Mouse (Mus musculus) heart, embryonic 15.5 days (tissue): ENCODE measurements around the gene Spata13. TPM values are rescaled to one million over a fixed set of nuclear protein-coding genes. Genes with fewer than 3 reads are reported as not detected.

ENCODE experiments used
- ATAC-seq: fragments of 200-750 bp; cut with Nextera tagmentation; replicated peaks from 2 replicates; pipeline ENCODE4 v1.8.0; 2017; ENCODE audit warnings: low read depth, moderate TSS enrichment; ENCODE audit not compliant: insufficient number of reproducible peaks, insufficient read depth, low FRiP score
- H3K27ac ChIP-seq: fragments of 300-500 bp; sonication (generic); 2 replicates; pipeline ENCODE4 v1.5.1; 2015; ENCODE audit warnings: mild to moderate bottlenecking, inconsistent platforms
- H3K27me3 ChIP-seq: fragments of 300-500 bp; sonication (generic); 2 replicates; pipeline ENCODE4 v1.6.1; 2015; ENCODE audit warnings: inconsistent platforms
- H3K36me3 ChIP-seq: fragments of 300-500 bp; sonication (generic); 2 replicates; pipeline ENCODE4 v1.6.1; 2015; ENCODE audit warnings: mild to moderate bottlenecking, inconsistent platforms
- H3K4me1 ChIP-seq: fragments of 300-500 bp; sonication (generic); replicated peaks from 2 replicates; pipeline ENCODE4 v1.6.1; 2015; ENCODE audit warnings: inconsistent platforms
- H3K4me2 ChIP-seq: fragments of 300-500 bp; sonication (generic); 2 replicates; pipeline ENCODE4 v1.6.1; 2015; ENCODE audit warnings: inconsistent platforms, mild to moderate bottlenecking, moderate library complexity
- H3K4me3 ChIP-seq: fragments of 300-500 bp; sonication (generic); 2 replicates; pipeline ENCODE4 v1.5.1; 2015; ENCODE audit warnings: mild to moderate bottlenecking, inconsistent platforms
- H3K9ac ChIP-seq: fragments of 300-500 bp; sonication (generic); 2 replicates; pipeline ENCODE4 v1.6.1; 2015; ENCODE audit warnings: mild to moderate bottlenecking, inconsistent platforms
- H3K9me3 ChIP-seq: fragments of 300-500 bp; sonication (generic); replicated peaks from 2 replicates; pipeline ENCODE4 v1.6.1; 2016; ENCODE audit warnings: inconsistent platforms
- WGBS: fragments of 180-500 bp; shearing (Covaris S2); methylation state at CpG from one replicate; pipeline ENCODE4 v1.1.7; 2015; ENCODE audit warnings: mixed read lengths; 5-methylcytosine and 5-hydroxymethylcytosine counted together
- polyA plus RNA-seq: library from polyadenylated mRNA; unstranded; fragments of >200 nt; fragmentation: Nextera tagmentation; extraction: Ambion mirVana; gene quantifications from 2 replicates; pipeline ENCODE4 v1.2.1, GENCODE M21; 2015

Spata13 gene
- polyA plus RNA-seq, 1 experiment from 2014 or later: 14.9 TPM

DNA sequence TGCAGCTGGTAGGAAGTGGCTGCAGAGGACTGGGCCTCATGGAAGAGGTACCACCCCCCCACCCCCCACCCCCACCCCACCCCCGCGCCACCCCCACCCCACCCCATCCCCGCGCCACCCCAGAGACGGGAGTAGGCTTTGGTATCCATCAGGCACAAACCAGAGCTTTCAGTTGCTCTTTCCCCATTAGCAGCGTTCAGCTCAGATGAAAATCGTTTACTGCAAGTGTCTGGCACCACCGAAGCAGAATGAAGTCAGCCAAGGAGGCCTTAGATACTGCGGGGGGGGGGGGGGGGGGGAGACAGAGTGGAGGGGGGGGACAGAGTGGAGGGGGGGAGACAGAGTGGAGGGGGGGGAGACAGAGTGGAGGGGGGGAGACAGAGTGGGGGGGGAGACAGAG is 105.4 kb downstream of the Spata13 start:
- Histone ChIP-seq H3K4me1 (peaks cover 93% of the 10 kb centered on the region), H3K9ac (no peak overlapping the region), H3K27ac (peak overlapping the region; percentile 93), H3K4me3 (no peak overlapping the region), H3K4me2 (no peak overlapping the region), H3K9me3 (no peaks in the 10 kb centered on the region), H3K36me3 (no peaks in the 10 kb centered on the region), H3K27me3 (no peaks in the 10 kb centered on the region)
- ATAC-seq: no peak
- WGBS: 17% methylated on average over 8 of the region's 9 CpGs

DNA sequence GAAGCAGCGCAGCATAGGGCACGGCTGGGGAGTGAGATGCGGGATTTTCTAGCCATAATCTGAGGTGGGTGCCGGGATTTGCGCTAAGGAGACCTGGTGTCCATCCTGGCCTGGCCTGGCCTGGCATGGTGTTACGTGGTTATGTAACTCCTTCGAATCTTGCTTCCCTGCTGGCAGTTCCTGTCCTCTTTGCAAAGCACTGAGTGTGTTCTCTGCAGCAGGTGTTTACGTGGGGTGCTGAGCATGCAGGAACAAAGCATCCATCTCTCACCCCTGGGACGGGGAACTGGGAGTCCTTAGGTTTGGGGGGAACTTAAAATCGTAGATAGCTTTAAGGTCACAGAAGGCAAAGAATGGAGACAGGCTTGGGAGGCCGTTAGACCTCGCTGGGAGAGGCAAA is 105.8 kb downstream of the Spata13 start:
- peak overlapping the region; percentile 93 for H3K27ac ChIP-seq
- no peak for ATAC-seq
- no peak overlapping the region for H3K4me2 ChIP-seq
- peak overlapping the region; percentile 30; the same call in 1 of the 2 replicates for H3K9ac ChIP-seq
- H3K9me3 ChIP-seq: no peaks in the 10 kb centered on the region
- WGBS: 54% methylated on average over 12 of the region's 12 CpGs
- no peaks in the 10 kb centered on the region for H3K36me3 ChIP-seq
- H3K4me1 ChIP-seq: peaks cover 94% of the 10 kb centered on the region
- no peaks in the 10 kb centered on the region for H3K27me3 ChIP-seq
- H3K4me3 ChIP-seq: no peak overlapping the region

DNA sequence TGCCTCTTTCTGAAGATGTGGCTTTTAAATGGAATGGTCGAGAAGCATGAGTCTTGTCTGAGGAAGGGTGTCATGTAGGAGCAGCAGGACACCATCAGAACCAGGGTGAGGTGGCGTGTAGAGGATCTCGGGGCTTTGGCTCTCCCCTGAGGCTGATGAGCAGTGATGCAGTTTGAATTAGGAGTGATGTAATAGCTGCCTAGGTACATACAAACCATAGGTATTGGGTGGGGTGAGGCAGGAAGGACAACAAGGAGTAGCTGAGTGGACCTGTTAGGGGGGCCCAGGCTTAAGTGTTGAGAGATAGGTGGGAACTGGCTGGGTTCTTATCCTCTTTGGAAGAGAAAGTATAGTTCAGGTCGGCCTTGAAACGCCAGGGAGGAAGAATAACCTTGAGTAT is 106.7 kb downstream of the Spata13 start:
- Histone ChIP-seq H3K27me3 (no peaks in the 10 kb centered on the region), H3K9ac (0 out of 2 replicates have a peak overlapping the region, but pooled peaks have one; percentile 0), H3K36me3 (peaks cover under 1% of the 10 kb centered on the region; the same call in 1 of the 2 replicates), H3K4me3 (no peak overlapping the region), H3K4me1 (peaks cover 94% of the 10 kb centered on the region), H3K27ac (peak overlapping the region; percentile 93), H3K9me3 (no peaks in the 10 kb centered on the region), H3K4me2 (peak overlapping the region; percentile 36; the same call in 1 of the 2 replicates)
- ATAC-seq: no peak
- WGBS: 51% methylated on average over 5 of the region's 5 CpGs

GRCm38 (mm10) chr14:60741033-60741432 is 107.2 kb downstream of the Spata13 start:
- ATAC-seq: no peak; the same call in 1 of the 2 replicates
- no peaks in the 10 kb centered on the region for H3K9me3 ChIP-seq
- no peak overlapping the region for H3K9ac ChIP-seq
- H3K4me2 ChIP-seq: peak overlapping the region; percentile 36
- peaks cover 5% of the 10 kb centered on the region; the same call in 1 of the 2 replicates for H3K36me3 ChIP-seq
- 40% methylated on average over 8 of the region's 8 CpGs for WGBS
- H3K27ac ChIP-seq: peak overlapping the region; percentile 93
- H3K4me3 ChIP-seq: no peak overlapping the region
- no peaks in the 10 kb centered on the region for H3K27me3 ChIP-seq
- H3K4me1 ChIP-seq: peaks cover 92% of the 10 kb centered on the region

DNA sequence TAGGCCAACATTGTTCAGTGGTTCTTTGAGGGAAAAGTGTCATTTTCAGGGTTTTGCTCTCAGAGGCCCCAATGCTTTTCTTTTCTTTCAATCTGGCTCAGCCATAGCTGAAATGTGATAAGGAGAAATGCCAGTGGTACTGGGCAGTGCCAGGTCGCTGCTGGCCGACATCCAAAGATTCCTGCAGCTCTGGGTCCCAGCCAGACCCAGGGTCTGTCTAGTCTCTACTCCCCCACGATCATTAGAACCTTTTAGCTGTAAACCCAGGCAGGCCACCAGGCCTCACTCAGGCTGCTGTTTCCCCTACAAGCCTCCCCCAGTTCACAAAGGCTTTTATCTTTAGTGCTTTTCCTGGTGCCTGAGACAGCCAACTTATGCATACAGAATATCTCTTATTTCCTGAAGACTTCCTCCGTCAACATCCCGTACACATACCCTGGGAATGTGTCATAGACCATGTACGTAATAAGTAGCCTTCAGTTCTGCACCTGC is 107.7 kb downstream of the Spata13 start:
- no peak overlapping the region for H3K9ac ChIP-seq
- H3K4me2 ChIP-seq: peak overlapping the region; percentile 36
- peak; percentile 74 for ATAC-seq
- no peaks in the 10 kb centered on the region for H3K9me3 ChIP-seq
- peaks cover 87% of the 10 kb centered on the region for H3K4me1 ChIP-seq
- no peaks in the 10 kb centered on the region for H3K27me3 ChIP-seq
- peaks cover 9% of the 10 kb centered on the region; the same call in 1 of the 2 replicates for H3K36me3 ChIP-seq
- 11% methylated on average over 6 of the region's 6 CpGs for WGBS
- no peak overlapping the region for H3K4me3 ChIP-seq
- H3K27ac ChIP-seq: peak overlapping the region; percentile 93

- Histone ChIP-seq H3K4me1 (peaks cover 67% of the 10 kb centered on the region), H3K9ac (no peak overlapping the region), H3K27ac (0 out of 2 replicates have a peak overlapping the region, but pooled peaks have one; percentile 36)
Observed at GRCm38 (mm10) chr14:60743681-60744080, 109.9 kb downstream of the Spata13 start.

GRCm38 (mm10) chr14:60745201-60745600 is 111.4 kb downstream of the Spata13 start:
- no peak overlapping the region for H3K9ac ChIP-seq
- ATAC-seq: no peak
- no peak overlapping the region for H3K4me2 ChIP-seq
- H3K36me3 ChIP-seq: peaks cover 27% of the 10 kb centered on the region
- H3K4me1 ChIP-seq: peaks cover 66% of the 10 kb centered on the region
- no peaks in the 10 kb centered on the region for H3K27me3 ChIP-seq
- 61% methylated on average over 6 of the region's 6 CpGs for WGBS
- no peak overlapping the region for H3K4me3 ChIP-seq
- no peaks in the 10 kb centered on the region for H3K9me3 ChIP-seq
- H3K27ac ChIP-seq: peak overlapping the region; percentile 8

More at GRCm38 (mm10) chr14:60743681-60744080, 109.9 kb downstream of the Spata13 start:
- no peak for ATAC-seq
- H3K27me3 ChIP-seq: no peaks in the 10 kb centered on the region
- H3K4me3 ChIP-seq: no peak overlapping the region
- WGBS: 65% methylated on average over 9 of the region's 9 CpGs
- no peaks in the 10 kb centered on the region for H3K9me3 ChIP-seq
- no peak overlapping the region for H3K4me2 ChIP-seq
- peaks cover 26% of the 10 kb centered on the region for H3K36me3 ChIP-seq

- no peak overlapping the region for H3K27ac ChIP-seq
- H3K9ac ChIP-seq: no peak overlapping the region
- H3K27me3 ChIP-seq: no peaks in the 10 kb centered on the region
- H3K4me3 ChIP-seq: no peak overlapping the region
- no peaks in the 10 kb centered on the region for H3K9me3 ChIP-seq
- peaks cover 34% of the 10 kb centered on the region for H3K36me3 ChIP-seq
- WGBS: 94% methylated on average over 10 of the region's 10 CpGs
- ATAC-seq: no peak
- H3K4me1 ChIP-seq: peaks cover 63% of the 10 kb centered on the region
- no peak overlapping the region for H3K4me2 ChIP-seq
Observed at GRCm38 (mm10) chr14:60746141-60746540, 112.3 kb downstream of the Spata13 start.

- H3K9me3 ChIP-seq: no peaks in the 10 kb centered on the region
- no peak for ATAC-seq
- peaks cover 52% of the 10 kb centered on the region for H3K4me1 ChIP-seq
- H3K9ac ChIP-seq: no peak overlapping the region
- H3K36me3 ChIP-seq: peaks cover 41% of the 10 kb centered on the region
- H3K27me3 ChIP-seq: no peaks in the 10 kb centered on the region
- no peak overlapping the region for H3K4me3 ChIP-seq
- WGBS: 82% methylated on average over 21 of the region's 21 CpGs
- H3K4me2 ChIP-seq: no peak overlapping the region
- H3K27ac ChIP-seq: no peak overlapping the region
Observed at GRCm38 (mm10) chr14:60747154-60747870, 113.5 kb downstream of the Spata13 start.

GRCm38 (mm10) chr14:60749880-60750279 is 116.1 kb downstream of the Spata13 start:
- 37% methylated on average over 12 of the region's 12 CpGs for WGBS
- H3K4me2 ChIP-seq: peak overlapping the region; percentile 8; the same call in 1 of the 2 replicates
- H3K36me3 ChIP-seq: peaks cover 59% of the 10 kb centered on the region
- no peak overlapping the region for H3K9ac ChIP-seq
- H3K4me3 ChIP-seq: no peak overlapping the region
- peak overlapping the region; percentile 76 for H3K27ac ChIP-seq
- ATAC-seq: no peak
- H3K27me3 ChIP-seq: no peaks in the 10 kb centered on the region
- H3K9me3 ChIP-seq: no peaks in the 10 kb centered on the region
- H3K4me1 ChIP-seq: peaks cover 30% of the 10 kb centered on the region

DNA sequence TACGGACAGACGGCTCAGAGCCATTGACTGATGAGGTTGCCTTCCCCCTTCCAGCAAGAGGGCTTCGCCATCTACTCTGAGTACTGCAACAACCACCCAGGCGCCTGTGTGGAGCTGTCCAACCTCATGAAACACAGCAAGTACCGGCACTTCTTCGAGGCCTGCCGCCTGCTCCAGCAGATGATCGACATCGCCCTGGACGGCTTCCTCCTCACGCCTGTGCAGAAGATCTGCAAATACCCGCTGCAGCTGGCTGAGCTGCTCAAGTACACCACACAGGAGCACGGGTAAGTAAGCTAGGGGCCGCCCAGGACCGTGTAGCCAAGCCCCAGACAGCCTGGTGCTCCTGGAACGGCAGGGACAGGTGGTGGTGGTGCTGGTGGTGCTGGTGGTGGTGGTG is 117.8 kb downstream of the Spata13 start:
- Histone ChIP-seq H3K36me3 (peaks cover 66% of the 10 kb centered on the region), H3K27me3 (no peaks in the 10 kb centered on the region), H3K9ac (no peak overlapping the region), H3K4me2 (no peak overlapping the region), H3K9me3 (no peaks in the 10 kb centered on the region), H3K27ac (no peak overlapping the region), H3K4me1 (peaks cover 20% of the 10 kb centered on the region), H3K4me3 (no peak overlapping the region)
- WGBS: 92% methylated on average over 16 of the region's 16 CpGs
- no peak for ATAC-seq
